Mouse (Mus musculus) heart, embryonic 13.5 days (tissue): Measurements from ENCODE around the gene Tmem184b. TPM values are rescaled to one million over a fixed set of nuclear protein-coding genes. Genes with fewer than 3 reads are reported as not detected.

Source experiments
- ATAC-seq: fragments of 200-750 bp; cut with Nextera tagmentation; 2 replicates; pipeline ENCODE4 v1.8.0; 2017; ENCODE audit warnings: moderate TSS enrichment; ENCODE audit not compliant: insufficient number of reproducible peaks, low FRiP score, low TSS enrichment; ENCODE audit errors: extremely low read depth
- H3K27ac ChIP-seq: fragments of 300-500 bp; sonication (generic); replicated peaks from 2 replicates; pipeline ENCODE4 v1.5.1; 2015; ENCODE audit warnings: moderate library complexity, mild to moderate bottlenecking, inconsistent platforms
- H3K27me3 ChIP-seq: fragments of 300-500 bp; sonication (generic); replicated peaks from 2 replicates; pipeline ENCODE4 v1.6.1; 2015; ENCODE audit warnings: mild to moderate bottlenecking, inconsistent platforms
- H3K36me3 ChIP-seq: fragments of 300-500 bp; sonication (generic); 2 replicates; pipeline ENCODE4 v1.6.1; 2015; ENCODE audit warnings: mild to moderate bottlenecking, inconsistent platforms
- H3K4me1 ChIP-seq: fragments of 300-500 bp; sonication (generic); 2 replicates; pipeline ENCODE4 v1.6.1; 2015; ENCODE audit warnings: inconsistent platforms
- H3K4me2 ChIP-seq: fragments of 300-500 bp; sonication (generic); 2 replicates; pipeline ENCODE4 v1.6.1; 2015; ENCODE audit warnings: inconsistent platforms, mild to moderate bottlenecking, moderate library complexity
- H3K4me3 ChIP-seq: fragments of 300-500 bp; sonication (generic); 2 replicates; pipeline ENCODE4 v1.5.1; 2015; ENCODE audit warnings: moderate library complexity, mild to moderate bottlenecking, inconsistent platforms
- H3K9ac ChIP-seq: fragments of 300-500 bp; sonication (generic); 2 replicates; pipeline ENCODE4 v1.6.1; 2015; ENCODE audit warnings: inconsistent platforms, mild to moderate bottlenecking, moderate library complexity
- H3K9me3 ChIP-seq: fragments of 300-500 bp; sonication (generic); 2 replicates; pipeline ENCODE4 v1.6.1; 2016; ENCODE audit warnings: inconsistent platforms
- WGBS: fragments of 180-500 bp; shearing (Covaris S2); methylation state at CpG from one replicate; pipeline ENCODE4 v1.1.7; 2015; ENCODE audit warnings: mixed read lengths; 5-methylcytosine and 5-hydroxymethylcytosine counted together
- polyA plus RNA-seq: library from polyadenylated mRNA; unstranded; fragments of >200 nt; fragmentation: Nextera tagmentation; extraction: Ambion mirVana; gene quantifications from 2 replicates; pipeline ENCODE4 v1.2.1, GENCODE M21; 2015

Gene Tmem184b
- polyA plus RNA-seq, 1 experiment from 2014 or later = 65.8 TPM

GRCm38 (mm10) chr15:79396736-79397135 is 6.6 kb downstream of the Tmem184b start:
- 0 out of 2 replicates have a peak overlapping the region, but pooled peaks have one; percentile 59 for H3K9ac ChIP-seq
- H3K4me3 ChIP-seq = peak overlapping the region; percentile 25
- H3K27me3 ChIP-seq = no peaks in the 10 kb centered on the region
- peaks cover 97% of the 10 kb centered on the region for H3K4me1 ChIP-seq
- H3K36me3 ChIP-seq = peaks cover 30% of the 10 kb centered on the region
- no peak for ATAC-seq
- H3K9me3 ChIP-seq = no peaks in the 10 kb centered on the region
- H3K27ac ChIP-seq = peak overlapping the region; percentile 41
- H3K4me2 ChIP-seq = peak overlapping the region; percentile 40
- WGBS = 61% methylated on average over 11 of the region's 11 CpGs

GRCm38 (mm10) chr15:79395281-79395680 is 8.1 kb downstream of the Tmem184b start:
- Histone ChIP-seq H3K9ac (peak overlapping the region; percentile 59), H3K27me3 (no peaks in the 10 kb centered on the region), H3K27ac (0 out of 2 replicates have a peak overlapping the region, but pooled peaks have one; percentile 2), H3K9me3 (no peaks in the 10 kb centered on the region), H3K36me3 (peaks cover 30% of the 10 kb centered on the region), H3K4me2 (peak overlapping the region; percentile 40), H3K4me1 (peaks cover 97% of the 10 kb centered on the region), H3K4me3 (no peak overlapping the region)
- no peak for ATAC-seq
- 61% methylated on average over 6 of the region's 6 CpGs for WGBS

GRCm38 (mm10) chr15:79394842-79395241 is 8.5 kb downstream of the Tmem184b start:
- no peaks in the 10 kb centered on the region for H3K27me3 ChIP-seq
- H3K4me2 ChIP-seq = peak overlapping the region; percentile 40; the same call in 1 of the 2 replicates
- peaks cover 97% of the 10 kb centered on the region for H3K4me1 ChIP-seq
- peak overlapping the region; percentile 59; the same call in 1 of the 2 replicates for H3K9ac ChIP-seq
- no peak for ATAC-seq
- H3K36me3 ChIP-seq = peaks cover 30% of the 10 kb centered on the region
- H3K9me3 ChIP-seq = no peaks in the 10 kb centered on the region
- no peak overlapping the region for H3K4me3 ChIP-seq
- H3K27ac ChIP-seq = 0 out of 2 replicates have a peak overlapping the region, but pooled peaks have one; percentile 2
- 54% methylated on average over 4 of the region's 4 CpGs for WGBS

- H3K36me3 ChIP-seq = peaks cover 23% of the 10 kb centered on the region
- peaks cover 97% of the 10 kb centered on the region for H3K4me1 ChIP-seq
- H3K27me3 ChIP-seq = no peaks in the 10 kb centered on the region
- no peak for ATAC-seq
- H3K27ac ChIP-seq = peak overlapping the region; percentile 94
- no peak overlapping the region for H3K4me3 ChIP-seq
- H3K4me2 ChIP-seq = no peak overlapping the region
- H3K9me3 ChIP-seq = no peaks in the 10 kb centered on the region
- H3K9ac ChIP-seq = peak overlapping the region; percentile 61
- WGBS = 80% methylated on average over 6 of the region's 6 CpGs
Observed at GRCm38 (mm10) chr15:79393101-79393500, 10.3 kb downstream of the Tmem184b start.

GRCm38 (mm10) chr15:79392527-79392926 is 10.8 kb downstream of the Tmem184b start:
- H3K4me1 ChIP-seq = peaks cover 99% of the 10 kb centered on the region
- peak overlapping the region; percentile 94 for H3K27ac ChIP-seq
- WGBS = 74% methylated on average over 5 of the region's 5 CpGs
- H3K4me2 ChIP-seq = peak overlapping the region; percentile 45; the same call in 1 of the 2 replicates
- no peaks in the 10 kb centered on the region for H3K27me3 ChIP-seq
- H3K4me3 ChIP-seq = no peak overlapping the region
- peak overlapping the region; percentile 61 for H3K9ac ChIP-seq
- H3K36me3 ChIP-seq = peaks cover 20% of the 10 kb centered on the region
- H3K9me3 ChIP-seq = no peaks in the 10 kb centered on the region
- no peak for ATAC-seq

- no peak overlapping the region for H3K4me3 ChIP-seq
- H3K9me3 ChIP-seq = no peaks in the 10 kb centered on the region
- no peaks in the 10 kb centered on the region for H3K27me3 ChIP-seq
- WGBS = 11% methylated on average over 7 of the region's 7 CpGs
- H3K36me3 ChIP-seq = peaks cover 12% of the 10 kb centered on the region; the same call in 1 of the 2 replicates
- peak overlapping the region; percentile 45 for H3K4me2 ChIP-seq
- H3K27ac ChIP-seq = peak overlapping the region; percentile 94
- peaks cover 100% of the 10 kb centered on the region for H3K4me1 ChIP-seq
- H3K9ac ChIP-seq = peak overlapping the region; percentile 61
- ATAC-seq = peak; percentile 71
Observed at GRCm38 (mm10) chr15:79391447-79392093, 11.8 kb downstream of the Tmem184b start.

GRCm38 (mm10) chr15:79390434-79390833 is 12.9 kb downstream of the Tmem184b start:
- H3K9ac ChIP-seq = no peak overlapping the region
- no peak for ATAC-seq
- 67% methylated on average over 6 of the region's 6 CpGs for WGBS

GRCm38 (mm10) chr15:79388171-79388570 is 15.2 kb downstream of the Tmem184b start:
- Histone ChIP-seq H3K27ac (peak overlapping the region; percentile 26; the same call in 1 of the 2 replicates), H3K4me1 (peaks cover 77% of the 10 kb centered on the region), H3K4me2 (no peak overlapping the region), H3K27me3 (no peaks in the 10 kb centered on the region), H3K9me3 (no peaks in the 10 kb centered on the region), H3K36me3 (peaks cover 29% of the 10 kb centered on the region), H3K4me3 (no peak overlapping the region), H3K9ac (0 out of 2 replicates have a peak overlapping the region, but pooled peaks have one; percentile 30)
- no peak for ATAC-seq
- 64% methylated on average over 6 of the region's 6 CpGs for WGBS

More at GRCm38 (mm10) chr15:79390434-79390833, 12.9 kb downstream of the Tmem184b start:
- peaks cover 10% of the 10 kb centered on the region for H3K36me3 ChIP-seq
- H3K4me2 ChIP-seq = no peak overlapping the region
- H3K27me3 ChIP-seq = no peaks in the 10 kb centered on the region
- H3K4me1 ChIP-seq = peaks cover 97% of the 10 kb centered on the region
- H3K9me3 ChIP-seq = no peaks in the 10 kb centered on the region
- H3K27ac ChIP-seq = peak overlapping the region; percentile 94
- H3K4me3 ChIP-seq = no peak overlapping the region

- Histone ChIP-seq H3K27me3 (no peaks in the 10 kb centered on the region), H3K9me3 (no peaks in the 10 kb centered on the region), H3K4me2 (no peak overlapping the region), H3K27ac (peak overlapping the region; percentile 71), H3K9ac (no peak overlapping the region), H3K36me3 (peaks cover 28% of the 10 kb centered on the region), H3K4me1 (peaks cover 77% of the 10 kb centered on the region), H3K4me3 (no peak overlapping the region)
- ATAC-seq = no peak
- WGBS = 77% methylated on average over 7 of the region's 7 CpGs
Observed at GRCm38 (mm10) chr15:79387611-79388010, 15.8 kb downstream of the Tmem184b start.

GRCm38 (mm10) chr15:79387081-79387480 is 16.3 kb downstream of the Tmem184b start:
- Histone ChIP-seq H3K27ac (peak overlapping the region; percentile 71), H3K36me3 (peaks cover 28% of the 10 kb centered on the region), H3K27me3 (no peaks in the 10 kb centered on the region), H3K9me3 (no peaks in the 10 kb centered on the region), H3K9ac (peak overlapping the region; percentile 48; the same call in 1 of the 2 replicates), H3K4me2 (no peak overlapping the region), H3K4me3 (no peak overlapping the region), H3K4me1 (peaks cover 77% of the 10 kb centered on the region)
- no peak for ATAC-seq
- WGBS = 48% methylated on average over 6 of the region's 6 CpGs

GRCm38 (mm10) chr15:79381644-79382043 is 21.7 kb downstream of the Tmem184b start:
- Histone ChIP-seq H3K36me3 (peaks cover 49% of the 10 kb centered on the region), H3K4me2 (peak overlapping the region; percentile 65)

More at GRCm38 (mm10) chr15:79381644-79382043, 21.7 kb downstream of the Tmem184b start:
- H3K4me1 ChIP-seq = peaks cover 66% of the 10 kb centered on the region
- H3K4me3 ChIP-seq = no peak overlapping the region
- H3K9me3 ChIP-seq = no peaks in the 10 kb centered on the region
- ATAC-seq = no peak
- WGBS = 78% methylated on average over 9 of the region's 9 CpGs
- no peaks in the 10 kb centered on the region for H3K27me3 ChIP-seq
- H3K9ac ChIP-seq = peak overlapping the region; percentile 19; the same call in 1 of the 2 replicates
- peak overlapping the region; percentile 96 for H3K27ac ChIP-seq
